Mouse (Mus musculus): ENCODE data around the gene Gm8094. TPM values are rescaled to one million over a fixed set of nuclear protein-coding genes. Genes with fewer than 3 reads are reported as not detected.

The Gm8094 gene
- not detected in 2 replicates for polyA plus RNA-seq (2012; rRNA removed; ENCODE audit: low replicate concordance)

GRCm38 (mm10) chr14:43076543-43076942, at the start of gene Gm8094:
Gene Gm8094 (minus strand): TSS chr14:43076643.

GRCm38 (mm10) chr14:43100301-43100700, 23.9 kb upstream of the Gm8094 start, which contains the start of gene Gm8104:
Gene Gm8104 (plus strand): TSS chr14:43100601.

Other genes with a start within 250 kb of the Gm8094 start
- not detected in 2 replicates for gene Gm21977, start 223.2 kb downstream of the Gm8094 start, polyA plus RNA-seq (2012; rRNA removed; ENCODE audit: low replicate concordance)
- gene Gm8082, start 83.0 kb downstream of the Gm8094 start, polyA plus RNA-seq (2012; rRNA removed; ENCODE audit: low replicate concordance): not detected in 2 replicates
- not detected in 2 replicates for gene Gm10376, start 61.0 kb downstream of the Gm8094 start, polyA plus RNA-seq (2012; rRNA removed; ENCODE audit: low replicate concordance)
- not detected in 2 replicates for gene Gm8104, start 24.0 kb upstream of the Gm8094 start, polyA plus RNA-seq (2012; rRNA removed; ENCODE audit: low replicate concordance)
- gene Gm7233, start 103.2 kb upstream of the Gm8094 start, polyA plus RNA-seq (2012; rRNA removed; ENCODE audit: low replicate concordance): not detected in 2 replicates
- gene Gm8122, start 158.7 kb upstream of the Gm8094 start, polyA plus RNA-seq (2012; rRNA removed; ENCODE audit: low replicate concordance): not detected in 2 replicates
- not detected in 2 replicates for gene Gm8126, start 182.0 kb upstream of the Gm8094 start, polyA plus RNA-seq (2012; rRNA removed; ENCODE audit: low replicate concordance)
- not detected in 2 replicates for gene Gm9732, start 198.4 kb upstream of the Gm8094 start, polyA plus RNA-seq (2012; rRNA removed; ENCODE audit: low replicate concordance)
- gene Gm8127, start 217.2 kb upstream of the Gm8094 start, polyA plus RNA-seq (2012; rRNA removed; ENCODE audit: low replicate concordance): not detected in 2 replicates